Mouse (Mus musculus) central nervous system, embryonic 18 days (tissue): ENCODE results near the gene Fbll1. TPM values are rescaled to one million over a fixed set of nuclear protein-coding genes. Genes with fewer than 3 reads are reported as not detected.

ENCODE experiments used
- polyA plus RNA-seq: library from polyadenylated mRNA; depleted of rRNA; stranded (reverse); fragments of >200 nt; gene quantifications from 2 replicates; pipeline ENCODE4 v1.2.3, GENCODE M21; 2012; rRNA removed

Fbll1 gene
- 107 and 111 TPM in 2 replicates for polyA plus RNA-seq

GRCm38 (mm10) chr11:35798874-35799273 is at the start of gene Fbll1:
Fbll1 (minus strand) TSS chr11:35798884.

GRCm38 (mm10) chr11:35834022-35834760 is 35.5 kb upstream of the Fbll1 start, which contains the start of gene Rars:
Rars (minus strand) TSS chr11:35834506.

GRCm38 (mm10) chr11:35769188-35769745 is 29.4 kb downstream of the Fbll1 start, which contains the start of gene Pank3:
Pank3 (plus strand) TSS chr11:35769484.

Other genes with a start within 250 kb of the Fbll1 start
- 35.5 and 38.3 TPM in 2 replicates for gene Pank3, start 29.4 kb downstream of the Fbll1 start, polyA plus RNA-seq
- 56.3 and 60.6 TPM in 2 replicates for gene Rars, start 35.6 kb upstream of the Fbll1 start, polyA plus RNA-seq
- gene Wwc1, start 181.6 kb upstream of the Fbll1 start, polyA plus RNA-seq = 39.6 and 49.7 TPM in 2 replicates